Mouse (Mus musculus) layer of hippocampus, adult 2 months (tissue): Measurements from ENCODE around the gene Lhfp. TPM values are rescaled to one million over a fixed set of nuclear protein-coding genes. Genes with fewer than 3 reads are reported as not detected.

ENCODE experiments used
- DNase-seq, 2 experiments: peaks; one replicate each; pipeline ENCODE4 v3.0.0; 2022; ENCODE audit warnings: low spot score in 2 of 2
- H3K27ac ChIP-seq: fragments of 200-600 bp; 2 replicates; pipeline ENCODE4 v1.8.1; 2022
- H3K4me3 ChIP-seq: fragments of 200-600 bp; 2 replicates; pipeline ENCODE4 v1.8.1; 2022; ENCODE audit warnings: mild to moderate bottlenecking
- CTCF ChIP-seq: fragments of 200-600 bp; conservative IDR thresholded peaks from 2 replicates; pipeline ENCODE4 v1.8.1; 2022; ENCODE audit warnings: antibody characterized with exemption, mild to moderate bottlenecking, moderate library complexity
- total RNA-seq, 2 experiments: library from RNA; stranded (reverse); gene quantifications; 2 replicates each; pipeline ENCODE4 v1.2.3; 2021

Lhfp gene
- total RNA-seq, 2 experiments from 2014 or later, result 19.1 to 20.4 TPM

GRCm38 (mm10) chr3:53292474-53292873, 251.1 kb downstream of the Lhfp start:
- TF ChIP-seq CTCF, result no peak
- DNase-seq, result no peak
- no peak overlapping the region for H3K27ac ChIP-seq
- no peak overlapping the region for H3K4me3 ChIP-seq

GRCm38 (mm10) chr3:53292979-53293378, 251.7 kb downstream of the Lhfp start:
- TF ChIP-seq CTCF, result no peak
- DNase-seq, result no peak
- Histone ChIP-seq H3K27ac (no peak overlapping the region), H3K4me3 (no peak overlapping the region)

- DNase-seq, result no peak
- no peak overlapping the region for H3K4me3 ChIP-seq
- no peak for TF ChIP-seq CTCF
- H3K27ac ChIP-seq, result no peak overlapping the region
Measured at GRCm38 (mm10) chr3:53293901-53294433, 252.6 kb downstream of the Lhfp start.

GRCm38 (mm10) chr3:53294855-53295254, 253.5 kb downstream of the Lhfp start:
- no peak overlapping the region for H3K27ac ChIP-seq
- TF ChIP-seq CTCF, result no peak
- H3K4me3 ChIP-seq, result no peak overlapping the region
- no peak for DNase-seq

- TF ChIP-seq CTCF, result no peak
- no peak for DNase-seq
- Histone ChIP-seq H3K4me3 (no peak overlapping the region; the same call in 1 of the 2 replicates), H3K27ac (no peak overlapping the region)
Measured at GRCm38 (mm10) chr3:53301866-53302265, 260.5 kb downstream of the Lhfp start.

GRCm38 (mm10) chr3:53304123-53304900, 263.0 kb downstream of the Lhfp start:
- no peak overlapping the region for H3K27ac ChIP-seq
- no peak for TF ChIP-seq CTCF
- no peak overlapping the region for H3K4me3 ChIP-seq
- DNase-seq, result no peak

GRCm38 (mm10) chr3:53305860-53306259, 264.5 kb downstream of the Lhfp start:
- 0 out of 2 replicates have a peak, but pooled peaks have one; percentile 5 for TF ChIP-seq CTCF
- no peak for DNase-seq
- no peak overlapping the region for H3K27ac ChIP-seq
- no peak overlapping the region for H3K4me3 ChIP-seq

GRCm38 (mm10) chr3:53308649-53309048, 267.3 kb downstream of the Lhfp start:
- no peak overlapping the region for H3K4me3 ChIP-seq
- peak; percentile 42 for TF ChIP-seq CTCF
- no peak for DNase-seq
- H3K27ac ChIP-seq, result no peak overlapping the region

GRCm38 (mm10) chr3:53310093-53310492, 268.8 kb downstream of the Lhfp start:
- no peak for TF ChIP-seq CTCF
- H3K4me3 ChIP-seq, result no peak overlapping the region
- no peak overlapping the region for H3K27ac ChIP-seq
- DNase-seq, result peak in 1 of 2 experiments; percentile 18

- no peak for DNase-seq
- Histone ChIP-seq H3K27ac (no peak overlapping the region), H3K4me3 (no peak overlapping the region)
- TF ChIP-seq CTCF, result no peak
Measured at GRCm38 (mm10) chr3:53310615-53311014, 269.3 kb downstream of the Lhfp start.

Other genes starting within 250 kb of the Lhfp start
- gene Cog6, start 24.3 kb upstream of the Lhfp start, total RNA-seq, result 10 to 100 TPM; 37.7 to 42.4 TPM